Mouse (Mus musculus) liver, embryonic 12.5 days (tissue): ENCODE results near the gene Zfp617. TPM values are rescaled to one million over a fixed set of nuclear protein-coding genes. Genes with fewer than 3 reads are reported as not detected.

ENCODE experiments used
- polyA plus RNA-seq: library from polyadenylated mRNA; unstranded; fragments of >200 nt; fragmentation: Nextera tagmentation; extraction: Ambion mirVana; gene quantifications from 2 replicates; pipeline ENCODE4 v1.2.1, GENCODE M21; 2016

The Zfp617 gene
- polyA plus RNA-seq, 1 experiment from 2014 or later: 13.1 TPM

Other genes starting within 250 kb of the Zfp617 start
- 0.22 and 0.31 TPM in 2 replicates for gene Unc13a, start 236.9 kb upstream of the Zfp617 start, polyA plus RNA-seq
- gene Jak3, start 232.3 kb upstream of the Zfp617 start, polyA plus RNA-seq: 9.2 and 10.4 TPM in 2 replicates
- gene Insl3, start 219.4 kb upstream of the Zfp617 start, polyA plus RNA-seq: 1.5 and 2.1 TPM in 2 replicates
- 3.6 and 4.2 TPM in 2 replicates for gene B3gnt3, start 206.8 kb upstream of the Zfp617 start, polyA plus RNA-seq
- gene Fcho1, start 182.9 kb upstream of the Zfp617 start, polyA plus RNA-seq: 19.5 and 20.6 TPM in 2 replicates
- gene Zfp709, start 26.6 kb upstream of the Zfp617 start, polyA plus RNA-seq: 2.0 and 2.5 TPM in 2 replicates
- gene Zfp882, start within 50 bp of the Zfp617 start, polyA plus RNA-seq: 1.1 and 1.4 TPM in 2 replicates
- gene Zfp961, start 42.4 kb downstream of the Zfp617 start, polyA plus RNA-seq: 13.4 and 14.1 TPM in 2 replicates
- 1.1 TPM in 2 replicates for gene Cyp4f18, start 101.0 kb downstream of the Zfp617 start, polyA plus RNA-seq
- not detected in 2 replicates for gene Olfr372, start 132.6 kb downstream of the Zfp617 start, polyA plus RNA-seq
- gene Olfr373, start 174.5 kb downstream of the Zfp617 start, polyA plus RNA-seq: not detected in 2 replicates
- gene Olfr374, start 198.4 kb downstream of the Zfp617 start, polyA plus RNA-seq: not detected in 2 replicates
- 160 and 165 TPM in 2 replicates for gene Tpm4, start 226.3 kb downstream of the Zfp617 start, polyA plus RNA-seq